Mouse (Mus musculus): Measurements from ENCODE around the gene Pkd2.

Gene Pkd2

DNA sequence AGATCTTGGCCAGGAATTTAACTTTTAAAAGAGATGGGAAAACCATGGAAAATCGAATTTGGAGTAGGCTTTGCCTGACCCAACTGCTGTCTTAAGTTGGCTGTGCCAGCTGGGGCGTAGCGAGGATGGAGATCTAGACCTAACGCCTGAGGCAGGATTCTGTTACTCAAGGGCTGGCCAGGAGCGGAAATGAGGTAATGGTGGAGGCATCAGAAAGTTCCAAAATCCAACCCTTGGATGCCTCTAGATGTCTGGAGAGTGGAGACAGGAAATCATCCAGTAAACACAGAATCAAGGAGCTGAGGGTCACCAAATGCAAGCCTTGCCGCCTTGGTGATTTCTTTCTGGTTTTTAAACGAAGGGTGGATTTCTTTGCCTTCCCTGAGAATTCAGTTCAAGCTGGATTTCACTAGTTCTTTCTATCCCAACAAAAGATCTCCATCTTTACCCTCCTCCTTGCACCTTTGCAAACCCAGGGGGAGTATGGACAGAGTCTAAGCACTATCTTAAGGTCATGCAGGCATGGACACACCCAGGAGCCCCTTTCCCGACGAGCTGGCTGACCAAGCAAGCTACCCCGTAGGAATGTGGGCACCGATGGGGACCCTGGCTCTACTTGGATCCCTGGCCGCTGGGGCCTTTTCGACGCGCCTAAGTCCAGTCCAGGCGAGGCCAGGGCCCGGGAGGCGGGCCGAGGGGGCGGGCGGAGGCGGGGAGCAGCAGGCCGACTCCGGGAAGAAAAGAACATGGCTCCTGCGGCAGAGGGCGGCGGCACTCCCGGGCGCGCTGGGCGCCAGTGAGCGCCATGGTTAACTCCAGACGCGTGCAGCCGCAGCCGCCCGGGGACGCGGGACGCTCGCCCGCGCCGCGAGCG is at the start of gene Pkd2:
Gene Pkd2, plus strand, starts transcription at position 619 of the 874 bp plus-strand sequence.
- peak; percentile 59 for DNase-seq (ENCODE audit: low spot score)

DNA sequence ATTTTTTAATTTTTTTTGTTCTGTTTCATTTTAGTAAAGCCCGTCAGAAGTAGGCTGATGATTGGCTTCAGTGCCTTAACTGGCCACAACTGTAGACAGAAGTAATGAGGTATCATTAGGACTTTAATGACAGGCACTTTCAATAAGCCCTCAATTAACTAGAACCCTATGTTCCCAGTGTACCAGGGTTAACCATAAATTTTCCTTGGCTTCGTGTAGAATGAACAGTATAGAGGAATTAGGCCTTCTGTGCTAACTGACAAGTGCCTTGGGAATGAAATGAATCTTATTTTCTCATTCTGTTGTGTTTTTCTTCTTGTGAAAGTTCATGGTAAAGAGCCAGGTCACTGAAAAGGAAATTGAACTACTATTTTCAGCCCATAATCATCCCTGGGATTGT is 43.3 kb upstream of the Pkd2 start:
- DNase-seq (ENCODE audit: low spot score), result no peak

DNA sequence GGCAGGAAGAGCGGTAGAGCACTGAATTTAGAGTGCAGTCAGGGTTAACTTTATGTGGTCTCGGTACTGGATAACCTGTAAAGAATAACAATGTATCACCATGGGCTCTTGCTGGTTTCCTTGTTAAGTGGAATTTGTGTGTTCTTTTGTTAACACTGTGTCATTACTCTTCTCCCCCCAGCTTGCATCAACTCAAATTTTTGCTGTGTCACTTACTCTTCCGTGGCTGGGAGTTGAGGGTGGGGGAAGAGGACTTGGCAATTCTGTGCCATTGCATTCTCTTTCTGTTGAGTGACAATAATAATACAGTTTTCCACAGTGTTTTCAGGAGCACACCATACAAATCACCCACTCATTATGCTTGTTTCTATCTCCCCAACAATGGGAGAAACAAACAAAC is 42.2 kb upstream of the Pkd2 start:
- no peak for DNase-seq (ENCODE audit: low spot score)

DNA sequence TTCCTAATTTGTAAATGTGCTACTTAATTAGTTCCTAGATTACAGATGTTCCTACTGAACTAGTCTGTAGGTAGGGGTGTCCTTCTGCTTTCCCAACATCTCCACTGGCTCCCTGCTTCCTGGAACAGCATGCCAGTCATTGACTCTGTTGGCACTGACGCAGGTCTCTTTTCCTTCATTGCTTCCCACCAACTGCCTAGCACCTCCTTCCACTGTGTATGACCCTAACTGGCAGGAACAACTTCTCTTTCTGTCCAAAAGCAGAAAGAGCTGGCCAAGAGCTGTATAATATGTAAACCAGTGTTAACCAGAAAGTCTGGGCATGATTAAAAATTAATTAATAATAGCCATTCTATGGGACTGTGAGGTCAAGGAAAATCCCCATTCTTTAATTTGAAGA is 41.5 kb upstream of the Pkd2 start:
- DNase-seq (ENCODE audit: low spot score), result no peak

DNA sequence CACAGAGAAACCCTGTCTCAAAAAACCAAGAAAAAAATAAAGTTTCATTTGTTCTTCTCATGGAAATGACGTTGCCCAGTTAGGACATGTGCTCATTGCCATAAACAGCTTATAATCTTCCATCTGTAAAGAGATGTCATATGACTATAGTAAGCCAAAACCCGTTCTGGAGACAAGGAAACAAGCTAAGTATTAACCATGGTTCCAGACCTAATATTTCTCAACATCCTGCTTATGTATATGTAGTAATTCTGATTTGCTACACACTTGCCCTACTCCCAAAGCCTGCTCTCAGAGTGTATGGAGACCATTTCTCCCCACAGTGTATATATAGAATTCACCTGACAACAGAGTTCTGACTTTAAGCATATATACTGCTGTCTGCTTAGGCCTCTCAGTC is 37.2 kb upstream of the Pkd2 start:
- no peak for DNase-seq (ENCODE audit: low spot score)

DNA sequence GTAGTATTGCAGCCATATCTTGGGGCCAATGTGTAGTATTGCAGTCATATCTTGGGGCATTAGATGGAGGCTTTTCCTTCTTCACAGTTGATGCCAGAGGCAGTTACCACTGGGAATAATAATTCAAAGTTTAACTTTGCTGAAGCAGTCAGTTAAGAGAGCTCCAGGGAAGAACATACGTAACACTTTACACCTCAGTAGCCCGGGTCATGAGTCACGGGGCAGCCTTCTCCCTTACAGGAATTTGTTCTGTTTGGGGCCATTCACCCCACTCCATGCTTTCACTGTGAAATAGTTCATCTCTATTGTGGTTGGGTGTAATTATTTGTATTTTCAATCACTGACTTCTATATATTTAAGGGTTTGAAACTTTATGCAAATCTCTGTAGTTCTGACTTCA is 35.4 kb upstream of the Pkd2 start:
- no peak for DNase-seq (ENCODE audit: low spot score)

DNA sequence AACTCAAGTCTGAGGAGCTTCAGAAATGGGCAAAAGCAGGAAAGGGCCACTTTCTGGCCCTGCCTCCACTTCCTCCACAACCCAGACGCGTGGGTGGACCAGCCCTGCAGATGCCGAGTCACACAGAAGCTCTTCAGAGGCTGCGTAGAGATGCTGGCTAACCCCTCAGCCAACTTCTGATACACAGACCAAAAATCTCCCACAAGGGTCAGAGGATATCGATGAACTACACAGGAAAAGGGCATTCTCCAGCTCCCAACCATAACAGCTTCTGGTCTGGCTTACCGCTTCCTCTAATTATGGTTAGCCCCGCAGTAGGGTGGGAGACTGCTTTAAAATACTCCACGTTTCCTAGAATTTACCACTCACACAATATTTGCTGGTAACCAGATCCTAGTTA is 33.3 kb upstream of the Pkd2 start:
- DNase-seq (ENCODE audit: low spot score), result no peak

DNA sequence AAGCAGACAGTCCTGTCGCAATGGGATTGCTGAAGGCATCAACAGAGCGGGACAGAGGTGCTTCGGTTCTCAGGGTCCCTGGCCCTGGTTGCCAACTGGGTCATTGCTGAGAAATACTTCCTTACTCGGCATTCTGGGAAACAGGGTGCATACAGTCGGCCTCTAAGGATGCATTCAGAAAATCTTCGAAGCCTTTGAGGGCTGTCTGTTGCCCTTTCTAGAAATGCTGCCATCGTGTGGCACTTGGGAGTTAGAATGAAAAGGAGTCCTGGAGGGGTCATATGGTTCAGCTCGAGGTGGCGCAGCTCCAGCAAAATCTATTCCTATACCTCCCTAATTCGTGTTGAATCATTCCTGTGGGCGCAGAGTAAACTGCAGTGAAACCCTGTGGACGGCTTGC is 26.4 kb upstream of the Pkd2 start:
- DNase-seq (ENCODE audit: low spot score), result no peak

DNA sequence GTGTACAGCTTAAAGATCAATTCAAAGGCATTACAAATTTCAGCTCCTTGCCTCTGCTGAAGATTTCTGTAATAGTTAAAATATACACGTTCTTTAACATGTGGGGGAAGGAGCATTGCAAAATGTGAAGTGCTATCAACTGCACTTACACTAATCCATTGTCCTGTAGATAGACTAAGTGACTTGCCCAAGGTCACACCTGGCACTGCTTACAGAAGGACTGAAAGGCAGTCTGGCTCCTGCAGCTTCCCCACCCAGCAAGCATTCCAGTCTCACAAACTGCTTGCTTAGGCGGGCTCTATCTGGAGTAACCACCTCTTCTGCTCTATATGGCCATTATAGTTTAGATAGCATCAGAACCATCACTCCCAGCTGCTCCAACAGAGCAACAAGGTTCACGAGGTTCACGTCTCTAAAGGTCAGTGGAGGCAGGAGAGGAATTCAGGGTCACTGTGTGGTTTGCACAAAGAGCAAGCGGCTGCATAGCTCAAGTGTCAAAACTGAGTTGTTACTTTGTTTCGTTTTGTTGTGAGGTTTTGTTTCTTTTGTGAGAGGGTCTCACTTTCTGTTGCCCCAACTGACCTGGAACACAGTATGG is 25.2 kb upstream of the Pkd2 start:
- peak; percentile 31 for DNase-seq (ENCODE audit: low spot score)

DNA sequence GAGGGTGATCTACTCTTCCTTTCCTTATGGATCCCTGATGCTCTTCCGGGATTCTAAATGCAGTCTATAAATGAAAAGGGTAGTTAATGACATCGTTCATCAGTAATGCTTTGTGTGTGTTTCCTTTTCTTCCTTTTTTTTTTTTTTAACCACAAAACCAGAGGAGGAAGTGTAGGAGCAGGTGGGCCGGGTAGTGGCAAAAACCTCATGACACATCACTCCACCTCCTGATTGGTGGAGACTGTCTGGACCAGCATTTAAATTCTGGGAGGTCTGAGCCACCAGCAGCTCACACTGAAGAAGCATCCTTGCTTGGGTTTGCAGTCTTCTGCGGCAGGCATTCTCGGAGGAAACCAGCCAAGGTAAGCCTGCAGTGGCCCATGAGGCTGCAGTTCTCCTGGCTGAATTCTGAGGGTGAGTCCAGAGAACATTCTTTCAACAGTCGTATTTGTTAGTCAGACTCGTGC is 24.4 kb upstream of the Pkd2 start, which contains the start of gene Spp1:
Gene Spp1, plus strand, starts transcription at position 284 of the 467 bp plus-strand sequence.
- DNase-seq (ENCODE audit: low spot score), result no peak

DNA sequence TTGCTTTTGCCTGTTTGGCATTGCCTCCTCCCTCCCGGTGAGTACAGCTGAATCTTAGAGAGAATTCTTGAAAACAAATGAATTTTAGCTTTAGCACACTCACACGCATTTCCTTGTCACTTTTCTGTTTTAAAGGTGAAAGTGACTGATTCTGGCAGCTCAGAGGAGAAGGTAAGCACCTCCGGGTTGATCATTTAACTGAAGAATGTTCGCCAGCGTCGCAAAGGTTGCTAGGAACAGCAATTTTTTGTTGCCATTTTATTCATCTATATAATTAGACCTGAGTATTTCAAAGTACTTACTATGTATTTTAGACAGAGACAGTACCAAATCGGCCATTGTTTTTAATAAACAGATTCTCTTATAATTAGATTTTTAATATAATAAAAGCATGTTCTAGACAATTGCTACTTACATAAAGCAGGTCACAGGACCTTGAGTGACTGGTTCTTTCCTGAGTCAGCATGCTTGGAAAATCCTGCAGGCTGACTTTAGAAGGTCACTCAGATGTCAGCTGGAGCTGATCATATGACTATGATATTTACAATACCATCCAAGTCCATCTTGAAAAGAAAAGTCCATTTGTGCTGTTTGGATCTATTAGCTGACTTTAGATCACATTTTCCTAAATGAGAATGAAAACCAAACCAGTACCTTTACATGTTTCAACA is 22.7 kb upstream of the Pkd2 start:
- no peak for DNase-seq (ENCODE audit: low spot score)

DNA sequence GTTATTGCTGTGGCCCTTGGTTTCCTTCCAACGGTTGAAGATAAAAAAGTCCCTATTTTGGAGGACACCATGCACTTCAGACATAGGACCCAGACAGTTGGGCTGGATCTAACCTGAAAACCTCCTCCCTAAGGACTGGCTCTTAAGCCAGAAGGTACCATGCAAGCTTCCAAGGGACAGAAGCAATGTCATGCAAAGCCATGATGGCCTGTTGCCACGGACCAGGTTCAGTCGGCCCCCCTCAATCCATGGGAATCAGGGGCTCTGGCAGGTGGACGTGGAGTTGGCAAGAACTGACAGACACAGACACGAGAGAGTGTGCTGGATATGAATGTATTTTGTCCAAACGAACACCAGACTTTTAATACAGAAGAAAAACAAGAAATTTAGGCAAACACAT is 16.9 kb upstream of the Pkd2 start:
- DNase-seq (ENCODE audit: low spot score), result no peak

DNA sequence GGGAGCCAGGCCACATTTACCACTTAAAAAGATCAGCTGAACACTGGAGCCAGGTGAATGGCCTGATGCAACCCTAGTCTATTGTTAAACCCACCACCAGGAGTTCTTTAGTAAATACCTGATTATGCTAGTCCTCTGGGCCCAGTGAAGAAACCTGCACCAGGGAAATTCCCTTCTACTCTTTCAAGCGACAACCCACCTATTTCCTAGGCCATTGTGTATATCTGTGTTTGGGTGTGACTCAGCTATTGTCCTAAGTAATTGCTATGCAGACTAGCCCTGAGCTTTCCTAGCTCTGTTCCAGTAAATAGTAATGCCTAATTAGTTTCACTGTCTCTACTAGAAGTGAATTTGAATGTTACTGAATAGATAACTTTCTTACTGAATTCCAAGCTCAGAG is 16.4 kb upstream of the Pkd2 start:
- no peak for DNase-seq (ENCODE audit: low spot score)

DNA sequence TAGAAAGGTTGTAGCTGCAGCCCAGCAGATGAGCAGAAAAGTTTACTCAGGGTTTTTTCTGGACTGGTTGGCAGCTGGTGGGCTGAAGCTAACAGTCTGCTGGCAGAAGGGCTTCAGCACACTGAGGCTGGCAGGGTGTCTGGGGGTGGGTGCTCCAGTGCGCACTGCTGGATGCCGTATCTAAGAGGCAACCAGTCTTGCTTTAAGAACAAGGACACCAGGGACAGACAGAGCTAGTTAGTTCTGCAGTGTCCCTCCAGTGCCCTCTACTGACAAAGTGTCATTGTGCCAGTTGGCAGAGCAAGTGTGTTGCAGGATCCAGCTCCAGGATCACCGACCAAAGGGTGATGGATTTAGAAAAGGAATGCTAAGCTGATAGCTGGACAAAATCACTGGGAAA is 13.1 kb upstream of the Pkd2 start:
- DNase-seq (ENCODE audit: low spot score), result peak; percentile 60

DNA sequence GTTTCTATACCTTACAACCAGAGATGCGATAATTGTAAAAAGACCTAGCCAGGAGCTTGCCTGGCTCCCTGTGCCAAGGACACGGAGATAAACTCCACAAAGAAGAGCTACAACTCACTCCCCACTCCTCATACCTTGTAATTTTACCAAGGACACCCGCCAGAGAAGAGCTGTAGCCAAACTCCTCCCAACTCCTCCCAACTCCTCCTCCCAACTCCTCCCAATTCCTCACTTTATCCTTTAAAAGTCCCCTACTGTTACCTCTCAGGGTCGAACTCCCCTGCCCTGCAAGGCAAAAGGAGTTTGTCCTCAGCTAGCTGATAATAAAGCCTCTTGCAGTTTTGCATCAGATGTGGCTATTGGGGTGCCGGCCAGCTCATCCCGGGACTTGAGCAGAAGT is 10.9 kb upstream of the Pkd2 start:
- DNase-seq (ENCODE audit: low spot score), result peak; percentile 32

DNA sequence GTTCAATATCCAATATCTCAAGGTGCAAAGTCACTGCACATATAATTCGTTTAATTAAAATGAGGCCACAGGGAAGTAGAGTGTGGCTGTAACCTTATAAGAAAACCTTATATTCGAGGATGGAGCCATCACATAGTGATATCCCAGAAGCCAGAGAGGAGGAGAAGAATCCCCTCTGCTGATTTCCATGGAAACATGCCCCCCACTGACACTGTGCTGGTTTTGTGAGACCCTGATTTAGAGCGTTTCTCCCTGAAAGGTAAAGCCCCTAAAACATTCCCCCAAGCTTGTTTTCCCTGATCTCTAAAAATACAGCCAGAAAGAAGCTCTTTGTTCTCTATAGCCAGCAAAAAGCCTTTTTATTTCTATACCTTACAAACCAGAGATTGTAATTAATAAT is 9.8 kb upstream of the Pkd2 start:
- no peak for DNase-seq (ENCODE audit: low spot score)

DNA sequence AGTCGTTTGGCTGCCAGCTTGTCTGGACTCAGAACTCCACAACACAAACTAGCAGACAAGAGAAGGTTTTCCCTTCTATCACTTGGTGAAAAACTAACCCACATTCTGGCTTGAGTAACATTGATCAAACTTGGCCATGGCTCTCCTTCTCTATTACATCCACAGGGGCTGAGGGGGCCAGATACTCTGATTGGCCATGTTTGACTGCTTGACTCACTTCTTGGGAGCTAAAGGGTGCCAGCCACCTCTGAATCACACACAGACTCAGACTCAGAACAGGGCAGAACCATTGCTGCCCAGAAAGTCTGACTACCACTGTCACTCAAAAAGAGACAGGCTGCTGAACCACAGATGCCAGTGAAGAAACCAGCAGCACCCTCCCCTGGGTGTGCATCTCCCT is 6.2 kb upstream of the Pkd2 start:
- no peak for DNase-seq (ENCODE audit: low spot score)

DNA sequence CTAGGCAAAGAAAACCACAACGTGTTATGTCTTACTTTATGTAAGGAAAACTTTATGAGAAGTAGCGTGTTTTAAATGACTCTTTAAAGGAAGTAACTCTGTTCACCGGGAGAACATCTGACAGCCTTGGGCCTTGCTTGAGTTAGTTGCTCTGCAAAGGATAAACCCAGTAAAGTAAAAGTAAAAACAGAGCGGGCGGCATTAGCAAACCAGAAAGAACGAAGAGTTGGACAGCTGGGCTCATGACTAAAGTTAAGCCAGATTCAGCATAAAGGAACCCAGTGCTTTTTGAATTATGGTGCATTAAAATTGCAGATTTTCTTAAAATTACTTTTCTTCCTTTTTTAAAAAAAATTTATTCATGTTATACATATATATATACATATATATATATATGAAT is 4.7 kb upstream of the Pkd2 start:
- DNase-seq (ENCODE audit: low spot score), result no peak

DNA sequence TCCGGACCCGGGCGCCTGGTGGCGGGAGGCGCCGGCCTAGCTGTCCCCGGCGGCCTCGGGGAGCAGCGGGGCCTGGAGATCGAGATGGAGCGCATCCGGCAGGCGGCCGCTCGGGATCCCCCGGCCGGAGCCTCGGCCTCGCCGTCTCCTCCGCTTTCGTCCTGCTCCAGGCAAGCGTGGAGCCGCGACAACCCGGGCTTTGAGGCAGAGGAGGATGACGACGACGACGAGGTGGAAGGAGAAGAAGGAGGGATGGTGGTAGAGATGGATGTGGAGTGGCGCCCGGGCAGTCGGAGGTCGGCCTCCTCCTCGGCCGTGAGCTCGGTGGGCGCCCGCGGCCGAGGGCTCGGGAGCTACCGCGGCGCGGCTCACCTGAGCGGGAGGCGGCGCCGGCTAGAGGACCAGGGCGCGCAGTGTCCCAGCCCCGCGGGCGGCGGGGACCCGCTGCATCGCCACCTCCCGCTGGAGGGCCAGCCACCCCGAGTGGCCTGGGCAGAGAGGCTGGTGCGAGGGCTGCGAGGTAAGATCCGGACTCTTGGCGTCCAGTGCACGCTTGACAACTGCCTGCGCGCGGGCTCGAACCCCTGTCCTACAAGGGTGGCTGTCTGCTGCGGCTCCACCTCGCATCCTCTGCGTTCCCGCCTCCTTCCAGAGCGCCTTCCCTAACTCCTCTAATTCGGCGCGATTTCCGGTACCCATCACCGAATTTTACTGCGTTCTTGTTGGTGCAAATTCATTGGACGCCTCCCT is 631 bp downstream of the Pkd2 start:
- peak; percentile 49 for DNase-seq (ENCODE audit: low spot score)

DNA sequence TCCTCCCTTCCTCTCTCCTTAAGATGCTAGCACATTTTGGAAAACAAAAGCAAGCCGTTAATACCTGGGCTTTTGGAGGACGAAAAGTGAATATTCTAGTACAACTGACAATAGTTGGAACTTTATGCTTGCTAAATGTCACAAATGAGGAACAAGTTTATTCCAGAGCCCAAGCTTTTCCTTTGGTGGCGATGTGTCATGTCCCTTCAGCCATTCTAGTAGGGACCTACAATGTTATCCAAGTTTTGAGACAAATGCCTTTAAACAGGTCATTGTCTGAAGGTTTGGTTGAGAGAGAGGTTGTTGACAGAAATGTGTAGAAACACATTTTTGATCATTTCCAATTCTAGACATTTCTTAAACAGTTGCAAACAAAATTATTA is 1.2 kb downstream of the Pkd2 start:
- no peak for DNase-seq (ENCODE audit: low spot score)

DNA sequence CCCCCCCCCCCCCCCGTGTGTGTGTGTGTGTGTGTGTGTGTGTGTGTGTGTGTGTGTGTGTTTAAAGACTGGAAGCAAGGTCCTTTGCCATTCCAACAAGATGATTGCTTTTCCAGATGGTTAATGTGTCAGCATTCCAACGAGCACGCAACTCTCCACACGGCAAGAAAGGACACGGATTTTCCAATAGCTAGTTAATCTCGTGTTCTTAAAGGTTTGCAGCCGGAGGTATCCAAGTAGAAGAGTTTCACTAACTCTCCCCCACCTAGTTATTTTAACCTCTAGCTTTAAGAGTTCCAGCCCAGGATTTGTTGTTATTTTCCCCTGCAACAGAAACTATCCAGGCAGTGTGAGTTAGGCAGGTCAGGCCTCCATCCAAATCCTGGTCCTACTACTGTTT is 1.6 kb downstream of the Pkd2 start:
- no peak for DNase-seq (ENCODE audit: low spot score)

DNA sequence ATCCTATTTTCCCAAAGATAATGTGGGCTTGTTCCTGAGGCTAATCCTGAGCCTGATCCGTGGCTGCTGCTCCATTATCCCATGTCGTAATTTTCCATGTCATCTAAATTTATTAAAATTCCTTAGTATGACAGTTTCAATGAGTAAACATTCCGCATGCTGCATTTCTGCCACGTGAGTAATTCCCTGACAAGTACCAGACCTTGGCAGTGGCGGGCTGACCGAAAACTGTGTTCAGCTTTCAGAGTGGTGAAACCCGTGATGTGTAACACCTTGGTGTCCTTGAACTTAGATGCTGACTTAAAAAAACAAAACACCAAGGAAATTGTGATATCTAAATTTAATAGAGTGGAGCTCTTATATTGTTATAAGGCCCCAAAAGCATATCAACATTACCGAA is 6.0 kb downstream of the Pkd2 start:
- DNase-seq (ENCODE audit: low spot score), result no peak

Measured in testis, postnatal 14 days (tissue).